Mouse (Mus musculus): ENCODE measurements around the gene Fbxo10. TPM values are rescaled to one million over a fixed set of nuclear protein-coding genes. Genes with fewer than 3 reads are reported as not detected.
"Not testable (repeated sequence)": the region's sequence is repeated elsewhere in the genome, so short reads cannot be mapped to it uniquely, and the experiment has no call there.

Fbxo10 gene
- total RNA-seq, 4 experiments from 2014 or later: 1.4 to 2.6 (median 1.9) TPM

DNA sequence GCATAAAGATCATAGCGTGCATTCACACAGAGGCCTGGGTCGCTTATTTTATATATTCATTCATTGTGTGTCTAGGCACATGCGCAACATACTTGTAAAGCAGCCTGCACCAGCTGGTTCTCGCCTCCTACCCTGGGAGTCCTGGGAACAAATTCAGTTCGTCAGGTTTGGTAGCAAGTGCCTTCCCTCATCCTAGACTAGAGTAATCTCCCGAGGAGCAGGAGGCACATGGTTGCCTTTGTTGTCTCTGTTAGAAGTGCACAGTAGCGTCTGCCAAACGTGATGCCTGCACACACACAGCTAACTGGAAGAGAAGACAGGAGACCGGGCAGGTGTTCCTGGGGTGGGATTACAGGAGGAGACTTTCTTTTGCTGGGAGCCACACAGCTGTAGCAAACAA lies 36.4 kb downstream of the Fbxo10 start:
- DNase-seq (ENCODE audit: low spot score in 2 of 2): no peak

DNA sequence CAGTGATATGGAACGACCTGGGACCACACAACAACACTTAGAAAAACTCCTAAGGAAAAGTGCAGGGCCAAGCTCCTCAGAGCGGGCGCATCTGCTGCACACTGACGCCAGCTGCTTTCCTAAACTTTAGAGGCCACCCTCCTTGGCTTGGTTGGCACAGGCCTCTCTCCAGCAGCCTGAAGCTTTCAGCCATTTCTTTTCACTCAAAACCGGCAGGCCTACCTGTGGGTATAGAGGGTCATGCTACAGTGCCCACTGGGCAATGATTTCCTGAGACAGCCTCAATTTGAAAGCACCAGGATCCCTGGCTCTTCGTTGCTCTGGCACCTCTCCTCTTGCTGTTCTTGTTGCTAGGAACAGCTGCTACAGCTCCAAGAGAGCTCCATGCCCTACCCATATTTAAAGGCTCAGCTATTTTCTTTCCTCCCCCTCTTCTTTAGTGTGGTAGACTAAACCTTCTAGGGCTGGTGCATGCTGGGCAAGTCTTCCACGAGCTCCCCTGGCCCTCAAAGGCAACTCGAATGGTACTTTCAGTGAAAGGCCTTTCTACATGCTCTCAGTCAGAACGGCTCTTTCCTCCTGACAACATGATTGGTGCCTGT lies 37.0 kb downstream of the Fbxo10 start:
- DNase-seq (ENCODE audit: low spot score in 2 of 2): no peak

DNA sequence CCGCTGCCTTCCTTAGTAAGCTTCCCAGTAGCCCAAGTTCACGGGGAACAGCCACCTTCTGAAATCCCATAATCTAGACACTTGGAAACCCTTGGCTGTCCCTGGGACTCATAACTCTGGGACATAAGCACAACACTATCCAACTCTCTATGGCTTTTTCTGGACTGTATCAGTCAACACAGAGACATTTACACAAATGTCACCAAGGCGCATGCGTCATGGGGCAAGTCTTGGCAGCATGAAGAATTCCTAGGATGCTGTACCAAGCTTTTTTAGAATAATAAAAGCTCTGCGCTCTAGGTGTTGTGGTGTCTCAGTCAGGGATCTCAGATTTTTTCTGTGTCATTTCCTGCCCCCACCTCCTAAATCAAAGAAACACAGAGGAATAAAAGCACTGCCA lies 37.7 kb downstream of the Fbxo10 start:
- DNase-seq (ENCODE audit: low spot score in 2 of 2): no peak

DNA sequence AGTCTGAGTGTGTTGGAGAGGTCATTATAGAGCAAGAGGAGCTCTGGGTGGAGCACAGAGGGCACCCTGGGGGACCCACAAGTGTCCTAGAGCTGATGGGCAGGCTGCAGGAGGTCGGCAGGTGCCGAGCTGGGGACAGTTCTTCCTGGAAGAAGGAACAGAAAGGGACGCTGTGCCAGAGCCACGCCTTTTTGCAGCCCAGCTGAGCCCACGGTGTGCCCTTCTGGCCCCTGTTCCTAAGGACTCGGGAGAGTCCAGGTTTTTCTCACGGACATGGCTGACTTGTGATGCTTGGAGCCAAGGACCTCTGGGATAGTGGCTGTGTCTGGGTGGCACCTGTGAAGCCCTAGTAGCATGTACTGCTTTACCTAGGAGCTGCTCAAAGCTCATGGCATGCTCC lies 43.6 kb downstream of the Fbxo10 start:
- DNase-seq (ENCODE audit: low spot score in 2 of 2): no peak

DNA sequence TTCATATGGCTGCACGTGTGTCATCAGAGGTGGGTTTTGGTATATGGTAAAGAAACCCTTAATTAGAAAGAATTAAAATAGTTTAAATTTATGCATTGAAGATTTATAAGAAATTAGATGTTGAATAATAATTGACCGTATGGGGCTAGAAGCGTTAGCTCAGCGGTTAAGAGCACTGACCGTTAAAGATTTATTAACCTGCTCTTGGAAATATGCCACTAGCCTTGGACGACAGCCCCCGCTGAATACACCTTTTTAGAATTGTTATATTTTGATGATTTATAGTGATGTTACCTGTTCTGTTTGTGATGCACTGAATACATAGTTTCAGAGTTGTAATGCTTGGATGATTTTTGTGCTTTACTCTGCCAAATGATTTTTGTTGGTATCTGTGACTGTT lies 44.9 kb downstream of the Fbxo10 start:
- DNase-seq (ENCODE audit: low spot score in 2 of 2): not testable (repeated sequence)

DNA sequence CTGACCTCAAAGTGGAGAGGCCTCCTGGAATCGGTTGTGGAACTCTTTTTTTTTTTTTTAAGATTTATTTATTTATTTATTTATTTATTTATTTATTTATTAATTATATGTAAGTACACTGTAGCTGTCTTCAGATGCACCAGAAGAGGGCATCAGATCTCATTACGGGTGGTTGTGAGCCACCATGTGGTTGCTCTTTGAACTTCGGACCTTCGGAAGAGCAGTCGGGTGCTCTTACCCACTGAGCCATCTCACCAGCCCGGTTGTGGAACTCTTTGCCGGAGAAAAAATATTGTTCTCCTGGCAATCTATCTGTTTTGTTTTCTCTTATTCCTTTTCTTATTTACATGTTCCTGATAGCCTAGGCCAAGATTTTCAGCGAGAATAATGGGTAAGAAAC lies 45.5 kb downstream of the Fbxo10 start:
- not testable (repeated sequence) for DNase-seq (ENCODE audit: low spot score in 2 of 2)

DNA sequence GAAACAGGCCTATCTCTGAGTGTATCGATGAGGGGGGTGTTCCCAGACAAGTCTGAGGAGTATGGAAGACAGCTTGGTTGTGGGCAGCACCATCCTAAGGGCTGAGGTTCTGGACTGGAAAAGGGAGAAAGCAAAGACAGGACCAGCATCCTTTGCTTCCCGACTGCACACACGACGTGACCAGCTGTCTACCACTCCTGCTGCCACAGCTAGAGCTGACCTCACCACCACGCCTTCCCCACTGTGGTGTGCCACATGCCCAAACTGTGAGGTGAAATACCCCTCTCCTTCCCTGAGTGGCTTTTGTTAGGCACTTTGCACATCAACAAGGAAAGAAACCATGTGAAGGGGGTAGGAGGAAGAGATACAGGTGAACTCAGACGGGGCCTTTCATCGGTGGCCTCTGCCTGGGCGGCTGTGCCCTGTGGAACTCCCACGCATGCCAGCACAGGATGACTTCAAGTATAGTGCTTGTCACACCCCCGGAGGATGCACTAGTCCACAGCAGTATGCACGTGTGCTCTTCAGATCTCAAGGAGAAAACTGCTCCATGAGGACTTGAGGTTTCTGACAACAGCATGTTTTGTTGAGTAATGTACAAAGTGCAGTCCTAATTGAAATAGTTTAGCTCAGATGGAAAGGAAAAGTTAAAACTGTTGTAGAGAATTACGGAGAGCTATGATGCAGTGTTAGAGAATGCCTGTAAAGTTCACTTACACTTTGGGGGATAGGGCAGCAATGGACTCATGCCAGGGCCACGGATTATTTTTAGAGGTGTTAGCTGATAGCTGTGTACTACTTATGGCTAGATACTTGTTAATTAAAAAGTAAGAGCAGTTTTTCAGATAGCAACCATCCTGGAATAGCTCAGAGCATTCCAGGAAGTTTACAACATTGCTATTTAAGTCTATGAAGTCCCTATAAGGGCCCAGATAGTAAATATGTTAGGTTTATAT lies 46.7 kb downstream of the Fbxo10 start:
- no peak for DNase-seq (ENCODE audit: low spot score in 2 of 2)

DNA sequence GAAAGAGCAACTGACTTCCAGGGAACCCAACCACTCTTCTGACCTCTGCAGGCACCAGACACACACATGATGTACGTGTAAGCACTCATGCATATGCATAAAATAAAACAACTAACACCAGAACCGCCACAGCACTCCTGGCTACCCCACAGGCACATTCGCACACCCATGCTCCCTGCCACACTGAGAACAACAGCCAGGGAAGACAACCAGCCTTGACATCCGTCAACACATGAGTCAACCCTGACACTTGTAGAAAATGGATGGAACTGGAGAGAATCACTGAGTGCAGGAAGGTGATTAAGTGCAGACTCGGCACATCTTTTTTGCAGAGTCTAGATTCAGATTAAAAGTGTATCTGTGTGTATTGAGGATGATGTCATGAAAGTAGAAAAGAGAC lies 47.8 kb downstream of the Fbxo10 start:
- no peak for DNase-seq (ENCODE audit: low spot score in 2 of 2)

DNA sequence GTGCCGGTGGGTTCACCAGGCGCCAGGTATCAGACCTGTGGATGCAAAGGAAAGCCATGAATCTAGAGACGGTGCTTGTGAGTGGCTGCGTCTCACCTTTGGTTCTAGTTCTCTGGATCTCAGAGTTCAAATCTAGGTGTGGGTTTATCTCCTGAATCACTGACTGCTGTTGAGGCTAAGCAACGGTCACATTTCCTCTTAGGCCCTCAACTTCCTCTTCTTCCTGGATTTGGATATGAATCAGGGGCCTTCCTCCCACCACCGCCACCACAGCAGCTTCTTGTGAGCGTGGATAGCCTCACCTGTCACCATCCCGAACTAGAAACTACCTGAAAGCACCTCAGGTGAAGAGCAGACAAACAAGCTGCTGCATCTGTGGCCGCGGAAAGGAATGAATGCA lies 48.4 kb downstream of the Fbxo10 start:
- DNase-seq (ENCODE audit: low spot score in 2 of 2): no peak

DNA sequence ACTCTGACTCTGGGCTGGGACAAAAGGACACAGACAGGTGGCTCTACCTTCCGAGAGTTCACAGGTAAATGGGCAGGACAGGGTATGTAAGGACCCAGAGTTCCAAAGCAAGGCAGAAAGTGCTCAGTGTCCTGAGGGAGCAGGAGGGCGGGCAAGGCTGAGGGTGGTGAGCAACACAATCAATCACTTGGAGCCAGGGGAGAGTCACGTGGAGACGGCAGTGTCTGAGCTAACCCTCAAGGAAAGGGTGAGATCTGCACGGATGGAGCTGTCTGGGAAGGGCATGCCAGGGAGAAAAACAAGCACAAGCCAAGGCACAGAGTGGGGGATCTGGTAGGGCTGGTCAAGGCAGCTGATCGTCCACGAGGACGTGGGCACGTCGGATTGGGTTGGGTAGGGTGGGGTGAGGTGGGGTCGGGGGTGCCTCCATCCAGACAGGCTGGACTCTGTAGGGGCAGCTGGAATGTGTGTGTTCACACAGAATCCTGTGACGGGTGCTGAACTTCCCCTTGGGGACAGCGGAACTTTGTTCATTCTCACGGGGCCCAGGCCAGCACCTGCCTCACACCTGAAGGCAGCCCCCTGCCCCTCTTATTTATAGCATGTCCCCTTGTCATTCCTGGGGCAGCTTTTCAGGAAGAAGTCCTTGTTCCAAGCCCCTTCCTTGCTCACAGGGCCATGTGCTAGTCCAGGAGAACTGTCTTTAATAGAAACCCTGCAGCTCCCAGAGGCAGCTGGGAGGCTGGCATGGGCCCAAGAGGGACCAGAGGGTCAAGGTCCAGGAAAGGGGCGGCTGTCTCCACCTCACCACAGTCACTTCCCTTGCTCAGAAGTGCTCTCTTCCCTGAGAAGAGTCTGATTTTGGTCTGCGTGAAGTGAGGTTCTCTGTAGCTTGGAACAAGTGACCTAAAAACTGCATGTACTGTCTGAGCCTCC lies 49.4 kb downstream of the Fbxo10 start:
- DNase-seq (ENCODE audit: low spot score in 2 of 2): no peak

DNA sequence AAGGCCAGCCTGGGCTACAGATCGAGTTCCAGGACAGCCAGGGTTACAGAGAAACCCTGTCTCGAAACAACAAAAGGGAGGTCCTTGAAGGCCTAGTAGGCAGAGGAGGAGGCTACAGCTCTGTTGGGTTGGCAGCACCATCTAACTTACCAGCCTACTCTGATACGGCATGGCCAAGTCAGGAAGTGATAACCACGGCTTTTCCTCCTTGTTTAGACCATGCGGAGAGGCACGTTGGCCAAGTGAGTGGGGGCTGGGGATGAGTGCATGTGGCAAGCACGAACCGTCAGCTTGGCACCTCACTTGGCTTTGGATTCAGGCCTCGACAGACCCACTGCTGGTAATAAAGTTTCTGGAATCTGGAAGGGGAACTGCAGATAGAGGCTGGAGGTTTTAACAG lies 51.8 kb downstream of the Fbxo10 start:
- no peak for DNase-seq (ENCODE audit: low spot score in 2 of 2)

DNA sequence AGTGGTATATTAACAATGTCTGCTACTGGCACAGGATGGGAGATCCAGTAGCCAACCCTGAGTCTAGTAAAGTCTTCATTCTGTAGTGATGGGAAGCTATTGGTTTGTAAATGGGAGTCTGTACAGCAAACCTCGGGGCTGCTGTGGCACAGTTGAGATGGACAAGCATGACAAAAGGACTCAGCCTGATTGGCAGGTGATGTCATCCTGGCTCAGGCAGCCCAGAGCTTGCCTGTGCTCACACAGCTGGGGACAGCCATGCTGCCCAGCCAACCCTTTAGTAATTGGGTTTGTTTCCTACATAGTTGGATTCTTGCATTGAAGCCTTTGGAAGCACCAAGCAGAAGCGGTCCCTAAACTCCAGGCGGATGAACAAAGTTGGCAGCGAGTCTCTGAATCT lies 57.9 kb downstream of the Fbxo10 start:
- no peak for DNase-seq (ENCODE audit: low spot score in 2 of 2)

DNA sequence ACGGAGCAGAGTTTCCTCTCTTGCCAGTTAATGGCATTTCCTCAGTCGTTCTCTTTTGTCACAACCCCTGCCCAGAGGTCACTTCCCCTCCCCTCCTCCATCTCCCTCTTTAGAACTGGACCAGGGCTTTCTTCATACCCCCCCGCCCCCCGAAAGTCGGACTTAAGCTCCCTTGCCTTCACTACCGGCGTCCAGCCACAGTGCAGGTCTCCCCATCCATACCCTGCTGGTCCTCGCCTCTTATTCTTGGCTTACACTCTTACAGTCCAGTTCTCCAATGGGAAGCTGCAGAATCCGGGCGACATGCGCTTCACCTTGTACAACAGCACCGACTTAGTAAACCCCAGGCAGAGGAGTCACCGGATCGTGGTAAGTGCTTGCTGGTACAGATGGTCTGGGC lies 65.4 kb downstream of the Fbxo10 start:
- no peak for DNase-seq (ENCODE audit: low spot score in 2 of 2)

DNA sequence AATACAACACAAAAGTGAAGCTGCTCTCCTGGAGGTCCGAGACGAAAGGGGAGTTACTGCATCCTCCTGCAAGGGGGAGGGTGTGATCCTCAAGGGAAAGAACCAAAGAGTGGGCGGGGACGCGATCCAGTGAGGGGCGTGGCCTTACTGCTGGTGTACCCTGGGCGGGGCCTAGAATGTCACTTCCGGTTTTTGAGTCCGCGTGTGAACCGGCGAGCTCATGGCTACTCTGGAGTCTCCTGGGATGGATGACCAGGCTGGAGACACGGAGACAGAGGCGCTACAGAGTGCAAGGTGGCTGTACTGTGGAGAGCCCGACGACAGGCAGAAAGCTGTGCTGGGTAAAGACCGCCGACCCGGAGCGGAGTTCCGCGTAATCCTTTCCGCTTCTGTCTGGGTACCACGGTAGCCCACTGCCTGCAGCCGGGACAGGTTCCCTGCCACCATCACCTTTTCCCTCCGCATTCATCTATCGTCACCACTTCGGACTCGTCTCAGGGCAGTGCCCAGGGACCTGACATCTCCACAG lies 65.9 kb downstream of the Fbxo10 start, which contains the start of gene Polr1e:
TSS of gene Polr1e (plus strand) at position 132 of the 529 bp plus-strand sequence.
- peak; percentile 92 for DNase-seq (ENCODE audit: low spot score in 2 of 2)

DNA sequence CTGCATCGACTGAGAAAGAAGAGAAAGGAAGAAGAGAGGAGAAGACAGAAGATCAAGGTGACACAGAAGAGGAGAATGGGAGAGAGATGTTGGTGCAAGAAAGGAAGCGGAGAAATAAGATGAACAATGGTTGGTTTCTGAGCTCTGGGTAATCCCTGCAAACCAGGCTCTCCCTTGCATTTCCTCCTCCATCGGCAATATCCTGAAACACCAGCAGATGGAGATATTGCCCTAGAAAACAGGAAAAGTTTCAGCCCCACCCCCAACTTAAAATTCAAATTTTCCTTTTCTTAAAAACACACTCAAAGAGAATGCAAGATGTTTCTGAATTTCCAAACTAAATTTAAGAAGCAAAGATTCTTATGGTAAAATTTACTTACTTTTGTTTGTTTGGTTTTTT lies 68.8 kb downstream of the Fbxo10 start:
- DNase-seq (ENCODE audit: low spot score in 2 of 2): peak in 1 of 2 experiments; percentile 30

DNA sequence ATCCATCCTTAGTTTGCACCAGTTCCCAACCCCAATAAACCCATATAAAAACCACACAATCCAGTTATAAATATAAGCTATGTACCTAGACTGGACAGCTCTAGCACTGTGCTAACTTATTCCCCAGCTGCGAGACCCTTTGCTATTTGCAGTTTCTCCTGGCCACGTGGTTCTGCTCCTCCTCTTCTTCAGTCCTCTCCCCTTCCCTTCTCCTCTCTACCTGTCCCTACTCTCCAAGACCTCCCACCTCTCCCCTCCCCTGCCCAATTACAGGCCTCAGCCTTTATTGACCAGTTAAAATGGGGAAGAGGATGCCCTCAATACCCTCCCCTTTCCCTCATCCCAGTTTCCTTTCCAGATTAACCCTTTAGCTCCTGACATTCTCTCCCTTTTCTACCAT lies 70.9 kb downstream of the Fbxo10 start:
- DNase-seq (ENCODE audit: low spot score in 2 of 2): no peak

DNA sequence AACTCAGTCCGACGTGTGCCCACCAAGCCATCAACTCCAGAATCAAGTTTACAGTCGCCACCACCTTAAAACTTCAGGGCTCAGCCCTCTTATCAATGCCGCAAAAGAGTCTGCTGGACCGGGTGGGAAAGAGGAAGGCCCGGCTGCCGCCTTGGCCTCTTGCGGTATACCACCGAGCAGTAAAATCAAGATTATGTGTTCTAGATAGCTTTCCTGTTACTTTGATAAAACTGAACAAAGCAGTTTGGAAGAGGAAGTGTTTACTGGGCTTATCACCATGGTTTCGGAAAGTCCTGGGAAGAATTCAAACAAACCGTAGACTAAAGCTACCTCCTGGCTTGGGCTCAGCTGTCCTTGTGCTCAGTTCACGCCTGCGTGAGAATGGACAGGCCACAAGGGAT lies 71.4 kb downstream of the Fbxo10 start:
- DNase-seq (ENCODE audit: low spot score in 2 of 2): no peak

DNA sequence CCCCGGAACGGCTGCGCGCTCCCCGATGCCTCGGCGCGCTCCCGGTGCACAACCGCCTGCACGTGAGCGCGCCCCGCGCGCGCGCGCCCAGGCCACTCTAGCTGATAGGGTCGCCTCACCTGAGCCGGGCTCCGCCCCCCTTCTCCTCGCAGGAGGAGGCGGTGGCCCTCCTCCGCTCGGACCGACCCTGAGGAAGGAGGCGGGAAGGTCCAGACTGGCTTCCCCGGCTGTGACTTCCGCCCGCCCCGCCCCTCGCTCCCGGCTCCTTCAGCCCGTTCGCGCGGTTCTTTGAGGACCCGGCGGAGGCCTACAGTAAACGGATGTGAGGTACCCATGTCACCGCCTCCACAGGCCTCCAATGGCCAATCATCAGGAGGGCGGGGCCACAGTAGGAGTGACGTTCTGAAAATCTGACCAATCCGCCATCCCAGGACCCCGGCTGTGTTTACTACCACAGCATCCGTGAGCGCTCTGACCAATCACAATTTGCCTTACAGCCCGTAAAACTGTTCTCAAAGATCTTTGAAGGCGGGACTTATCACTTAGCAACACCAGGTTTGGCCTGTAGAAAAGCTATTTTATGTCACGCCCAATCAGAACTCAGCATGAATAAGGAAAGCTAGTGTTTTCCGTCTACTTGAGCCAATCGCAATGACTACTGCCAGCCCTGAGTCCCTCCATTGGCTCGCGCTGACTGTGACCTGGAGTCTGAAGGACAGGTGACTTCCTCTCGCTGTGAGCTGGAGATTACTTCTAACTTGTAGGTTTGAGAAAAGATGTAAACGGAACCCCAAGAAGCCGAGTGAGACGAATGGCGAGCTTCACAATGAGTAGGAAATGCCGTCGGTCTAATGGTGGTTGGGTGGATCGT lies 72.1 kb downstream of the Fbxo10 start, which contains the start of gene Zbtb5:
TSS of gene Zbtb5 (minus strand) at position 308 of the 871 bp plus-strand sequence.
- DNase-seq (ENCODE audit: low spot score in 2 of 2): peak; percentile 100

DNA sequence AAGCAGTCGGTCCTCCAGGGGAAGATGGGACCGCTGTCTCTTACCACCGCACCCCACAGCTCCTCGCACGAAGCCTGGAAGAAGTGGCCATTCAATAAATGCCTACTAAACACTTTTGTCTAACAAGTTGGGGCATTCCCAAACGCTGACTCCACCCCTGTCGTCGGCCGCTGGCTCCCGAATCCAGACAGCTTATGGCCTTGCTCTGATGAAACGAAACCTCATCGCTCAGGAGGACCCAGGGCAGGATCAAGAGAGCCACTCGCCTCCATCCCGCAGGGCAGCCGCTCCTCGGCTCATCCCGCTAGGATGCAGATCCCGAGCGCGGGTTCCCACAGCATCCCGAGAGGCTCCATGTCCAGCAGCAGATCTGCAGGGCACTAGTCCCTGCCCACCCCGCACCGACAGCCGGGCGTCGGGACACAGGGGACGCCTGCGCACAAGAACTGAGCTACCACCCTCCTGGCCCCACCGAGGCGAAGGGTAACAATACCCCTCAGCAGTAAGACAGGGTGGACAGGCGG lies 72.8 kb downstream of the Fbxo10 start:
- peak; percentile 38 to 47 for DNase-seq (ENCODE audit: low spot score in 2 of 2)

DNA sequence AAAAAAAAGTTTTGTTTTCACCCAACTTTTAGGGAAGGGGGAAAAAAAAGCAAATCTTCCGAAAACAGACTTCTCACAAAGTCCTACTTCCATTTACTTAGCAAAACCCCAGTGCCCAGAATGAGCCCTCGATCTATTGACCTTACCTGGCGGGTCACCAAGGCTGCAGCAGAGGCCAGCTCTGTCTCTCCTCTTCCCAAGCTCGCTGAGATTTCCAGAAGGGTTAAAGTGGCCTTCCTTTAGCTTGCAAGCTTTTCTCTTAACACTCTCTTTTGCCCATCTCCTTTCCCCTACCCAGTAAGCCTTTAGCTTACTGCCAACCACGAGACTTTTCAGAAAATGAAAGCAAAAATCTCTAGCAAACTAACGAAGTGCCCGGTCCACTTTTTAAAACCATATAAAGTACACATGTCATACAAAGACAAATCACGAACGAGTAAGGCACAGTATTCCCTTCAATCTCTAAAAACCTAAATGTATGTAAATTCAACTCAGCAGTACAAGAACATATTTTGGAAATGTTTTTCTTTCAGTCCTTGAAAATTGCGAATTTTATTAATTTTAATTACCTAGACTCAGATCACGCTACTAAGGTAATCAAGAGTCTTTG lies 73.5 kb downstream of the Fbxo10 start:
- DNase-seq (ENCODE audit: low spot score in 2 of 2): no peak

Measured in gastrocnemius, adult 8-10 months (tissue).